Mouse (Mus musculus): ENCODE data around the gene Vmn2r50.
"Not testable (repeated sequence)": the region's sequence is repeated elsewhere in the genome, so short reads cannot be mapped to it uniquely, and the experiment has no call there.

Vmn2r50 gene

GRCm38 (mm10) chr7:10053196-10053595 is at the start of gene Vmn2r50:
Vmn2r50 (minus strand) TSS chr7:10053296.
- DNase-seq (ENCODE audit: low spot score): not testable (repeated sequence)

- DNase-seq (ENCODE audit: low spot score): not testable (repeated sequence)
Measured at GRCm38 (mm10) chr7:9992157-9992556, 60.9 kb downstream of the Vmn2r50 start, which contains the start of gene Vmn2r49. Vmn2r49 (minus strand) TSS chr7:9992257.
